Mouse (Mus musculus) left cerebral cortex, adult 6 months (tissue): ENCODE measurements around the gene Hist1h2be. TPM values are rescaled to one million over a fixed set of nuclear protein-coding genes. Genes with fewer than 3 reads are reported as not detected.

ENCODE experiments used
- polyA plus RNA-seq: library from polyadenylated mRNA; unstranded; fragments of <200 nt; fragmentation: Nextera tagmentation; gene quantifications from 2 replicates; pipeline ENCODE4 v1.2.3, GENCODE M21; 2021

Hist1h2be gene
- polyA plus RNA-seq, 1 experiment from 2014 or later = 3.2 TPM

Other genes starting within 250 kb of the Hist1h2be start
- 7.6 and 8.6 TPM in 2 replicates for gene Abt1, start 197.3 kb downstream of the Hist1h2be start, polyA plus RNA-seq
- gene Btn1a1, start 155.2 kb downstream of the Hist1h2be start, polyA plus RNA-seq = 0.03 TPM in 1 of 2 replicates, not detected in the other
- 0.49 and 0.70 TPM in 2 replicates for gene Btn2a2, start 132.3 kb downstream of the Hist1h2be start, polyA plus RNA-seq
- 37.4 and 58.8 TPM in 2 replicates for gene Hist1h4h, start 90.1 kb downstream of the Hist1h2be start, polyA plus RNA-seq
- 0.54 TPM in 1 of 2 replicates, not detected in the other for gene Hist1h2af, start 87.2 kb downstream of the Hist1h2be start, polyA plus RNA-seq
- gene Hist1h3g, start 85.7 kb downstream of the Hist1h2be start, polyA plus RNA-seq = not detected in 2 replicates
- gene Hist1h2bh, start 77.7 kb downstream of the Hist1h2be start, polyA plus RNA-seq = 0.20 and 0.25 TPM in 2 replicates
- gene Hist1h3f, start 77.1 kb downstream of the Hist1h2be start, polyA plus RNA-seq = 0.13 and 0.29 TPM in 2 replicates
- not detected in 2 replicates for gene Hist1h4f, start 69.5 kb downstream of the Hist1h2be start, polyA plus RNA-seq
- 0.02 and 0.05 TPM in 2 replicates for gene Hist1h1d, start 67.9 kb downstream of the Hist1h2be start, polyA plus RNA-seq
- 0.88 and 1.3 TPM in 2 replicates for gene Hist1h3e, start 58.8 kb downstream of the Hist1h2be start, polyA plus RNA-seq
- gene Hist1h2ae, start 49.9 kb downstream of the Hist1h2be start, polyA plus RNA-seq = 4.0 and 7.7 TPM in 2 replicates
- gene Hist1h2bg, start 49.7 kb downstream of the Hist1h2be start, polyA plus RNA-seq = 1.3 and 2.6 TPM in 2 replicates
- gene Hist1h2bf, start 46.9 kb downstream of the Hist1h2be start, polyA plus RNA-seq = 0.73 TPM in 1 of 2 replicates, not detected in the other
- 0.59 TPM in 1 of 2 replicates, not detected in the other for gene Hist1h2ad, start 46.7 kb downstream of the Hist1h2be start, polyA plus RNA-seq
- 0.18 and 0.33 TPM in 2 replicates for gene Hist1h3d, start 45.4 kb downstream of the Hist1h2be start, polyA plus RNA-seq
- gene Hist1h4d, start 39.5 kb downstream of the Hist1h2be start, polyA plus RNA-seq = 6.4 and 8.7 TPM in 2 replicates
- 7.8 and 10.6 TPM in 2 replicates for gene Hist1h1e, start 1.4 kb upstream of the Hist1h2be start, polyA plus RNA-seq
- gene Hist1h2ac, start 62.8 kb upstream of the Hist1h2be start, polyA plus RNA-seq = 0.88 and 1.6 TPM in 2 replicates
- 101 and 115 TPM in 2 replicates for gene Hist1h2bc, start 63.1 kb upstream of the Hist1h2be start, polyA plus RNA-seq
- gene Hist1h1t, start 74.7 kb upstream of the Hist1h2be start, polyA plus RNA-seq = not detected in 2 replicates
- 2.1 and 4.0 TPM in 2 replicates for gene Hist1h4c, start 77.3 kb upstream of the Hist1h2be start, polyA plus RNA-seq
- 3.9 and 4.3 TPM in 2 replicates for gene Hfe, start 89.7 kb upstream of the Hist1h2be start, polyA plus RNA-seq
- 7.4 and 7.6 TPM in 2 replicates for gene Hist1h1c, start 117.7 kb upstream of the Hist1h2be start, polyA plus RNA-seq
- gene Hist1h3c, start 124.5 kb upstream of the Hist1h2be start, polyA plus RNA-seq = 0.53 TPM in 1 of 2 replicates, not detected in the other
- gene Hist1h2bb, start 125.6 kb upstream of the Hist1h2be start, polyA plus RNA-seq = 0.45 TPM in 1 of 2 replicates, not detected in the other
- gene Hist1h2ab, start 130.0 kb upstream of the Hist1h2be start, polyA plus RNA-seq = 2.6 and 2.8 TPM in 2 replicates
- gene Hist1h3b, start 131.1 kb upstream of the Hist1h2be start, polyA plus RNA-seq = 0.40 TPM in 1 of 2 replicates, not detected in the other
- not detected in 2 replicates for gene Hist1h4b, start 135.9 kb upstream of the Hist1h2be start, polyA plus RNA-seq
- gene Hist1h4a, start 140.1 kb upstream of the Hist1h2be start, polyA plus RNA-seq = 0.47 TPM in 1 of 2 replicates, not detected in the other
- gene Hist1h3a, start 141.3 kb upstream of the Hist1h2be start, polyA plus RNA-seq = not detected in 2 replicates
- not detected in 2 replicates for gene Hist1h1a, start 142.5 kb upstream of the Hist1h2be start, polyA plus RNA-seq
- not detected in 2 replicates for gene Trim38, start 148.8 kb upstream of the Hist1h2be start, polyA plus RNA-seq
- not detected in 2 replicates for gene Slc17a2, start 185.9 kb upstream of the Hist1h2be start, polyA plus RNA-seq
- gene Slc17a3, start 218.3 kb upstream of the Hist1h2be start, polyA plus RNA-seq = not detected in 2 replicates
- gene Slc17a1, start 246.6 kb upstream of the Hist1h2be start, polyA plus RNA-seq = not detected in 2 replicates